Mouse (Mus musculus): ENCODE results near the gene Tapbp.

GRCm38 (mm10) chr17:33911052-33911812 lies 4.5 kb upstream of the Tapbp start:
- no peak for TF ChIP-seq ZNF384 (IDR thresholded peaks at IDR 0.05; ENCODE audit: low read depth, low read length)
- TF ChIP-seq HCFC1 (IDR thresholded peaks at IDR 0.05; ENCODE audit: borderline replicate concordance, insufficient read depth, low read length), result no peak
